Mouse (Mus musculus) neural tube, embryonic 10.5 days (tissue): ENCODE measurements at regions not wholly inside any gene's neighbourhood (a gene's known extent, or its start where the extent isn't known, plus 50 kb on each side); places are given as distances from the start of the nearest gene placed in this dataset.

Source experiments
- DNase-seq: peaks from one replicate; pipeline ENCODE4 v3.0.0-alpha.2; 2017; ENCODE audit warnings: low spot score; ENCODE audit errors: extremely low spot score

DNA sequence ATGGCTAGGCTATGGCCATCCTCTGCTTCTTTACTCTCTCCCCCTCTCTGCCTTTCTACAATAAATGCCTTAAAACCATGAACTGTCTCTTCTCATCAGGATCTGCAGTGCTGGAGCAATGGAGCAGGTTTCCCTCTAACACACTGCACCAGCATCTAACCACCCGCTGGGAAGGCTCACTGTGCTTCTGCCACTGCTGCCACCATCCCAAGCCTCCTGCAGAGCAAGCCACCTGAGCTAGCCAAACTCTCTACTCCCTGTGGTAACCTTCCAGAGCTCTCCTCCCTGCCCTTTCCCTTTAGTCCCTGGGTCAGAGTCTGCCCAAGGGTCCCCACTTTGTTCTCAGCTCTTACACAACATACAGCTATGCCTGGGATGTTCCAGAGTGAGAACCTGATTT, 107.3 kb upstream of the 4933402E13Rik start:
- no peak for DNase-seq

DNA sequence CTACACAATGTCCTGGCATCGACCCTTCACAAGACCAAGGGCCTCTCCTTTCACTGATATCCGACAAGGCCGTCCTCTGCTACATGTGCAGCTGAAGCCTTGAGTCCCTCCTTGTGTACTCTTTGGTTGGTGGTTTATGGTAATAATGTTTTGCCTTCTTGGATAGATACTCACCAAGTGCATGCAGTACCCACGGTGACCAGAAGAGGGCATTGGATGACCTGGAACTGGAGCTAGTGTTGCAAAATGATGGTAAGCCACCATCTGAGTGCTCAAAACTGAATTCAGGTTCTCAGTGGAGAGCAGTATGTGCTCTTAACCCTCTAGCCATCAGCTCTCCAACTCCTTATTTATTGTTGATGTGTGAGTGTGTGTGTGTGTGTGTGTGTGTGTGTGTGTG, 103.2 kb upstream of the 4933402E13Rik start:
- peak; percentile 14 for DNase-seq
